Mouse (Mus musculus) left cerebral cortex, postnatal 14 days (tissue): ENCODE measurements around the gene Plet1. TPM values are rescaled to one million over a fixed set of nuclear protein-coding genes. Genes with fewer than 3 reads are reported as not detected.

Source experiments
- DNase-seq, 2 experiments: peaks; one replicate each; pipeline ENCODE4 v3.0.0; 2021 to 2022; ENCODE audit warnings: low spot score in 2 of 2, mixed read lengths in 1 of 2
- intact Hi-C: fragments of 180-260 bp; cut with DNase I; formaldehyde crosslinking; loops from one replicate; pipeline ENCODE4 v1.15.1; 2025
- long read RNA-seq, 2 experiments: library from polyadenylated mRNA; stranded (forward); transcript quantifications; one replicate each; pipeline ENCODE4 v2.0.0; 2021
- total RNA-seq, 2 experiments: library from RNA; stranded (reverse); gene quantifications; 2 replicates each; pipeline ENCODE4 v1.2.3; 2021

The Plet1 gene
- total RNA-seq = not detected
- long read RNA-seq, experiment 1 = 0 reads
- long read RNA-seq, experiment 2, partial matches to known transcripts = 0 of 1 reads
- long read RNA-seq, experiment 2, other reads (novel, unspliced or antisense) = 1 of 1 reads

DNA sequence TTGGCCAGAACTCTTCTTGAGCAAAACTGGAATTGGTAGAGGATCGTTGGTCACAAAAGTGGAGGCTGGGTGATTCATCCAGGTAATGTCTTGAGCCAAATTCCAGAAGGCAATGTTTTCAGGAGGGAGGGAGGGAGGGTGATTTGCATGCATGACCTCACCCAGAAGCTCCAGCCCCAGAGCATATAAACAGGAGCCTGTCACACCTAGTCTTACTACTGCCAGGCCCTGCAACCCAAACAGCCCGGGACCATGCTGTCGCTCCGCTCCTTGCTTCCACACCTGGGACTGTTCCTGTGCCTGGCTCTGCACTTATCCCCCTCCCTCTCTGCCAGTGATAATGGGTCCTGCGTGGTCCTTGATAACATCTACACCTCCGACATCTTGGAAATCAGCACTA lies at the start of gene Plet1:
Gene Plet1 (plus strand): TSS at position 215 of the 400 bp plus-strand sequence.
- intact Hi-C loops = no loop called here
- DNase-seq = no peak

DNA sequence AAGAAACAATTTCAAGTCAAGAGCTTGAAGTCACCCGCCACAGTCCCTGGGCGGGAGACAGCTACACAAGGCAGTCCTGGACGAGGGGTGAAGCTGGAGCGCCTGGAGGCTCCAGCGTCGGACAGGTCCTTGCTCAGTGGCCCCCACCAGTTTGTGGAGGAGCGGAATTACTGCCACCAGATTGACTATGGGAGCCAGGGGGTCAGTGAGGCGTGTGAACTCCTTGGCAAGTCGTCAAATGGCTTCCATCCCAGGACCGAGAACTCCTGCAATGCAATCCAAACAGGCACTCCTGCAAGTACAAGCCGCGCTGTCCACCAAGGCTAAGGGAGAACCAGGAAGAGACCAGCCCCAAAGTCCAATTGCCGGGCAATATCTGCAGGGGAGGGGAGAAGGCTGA lies 45.3 kb upstream of the Plet1 start:
- DNase-seq = peak; percentile 48 to 57
- intact Hi-C loops = no loop called here

DNA sequence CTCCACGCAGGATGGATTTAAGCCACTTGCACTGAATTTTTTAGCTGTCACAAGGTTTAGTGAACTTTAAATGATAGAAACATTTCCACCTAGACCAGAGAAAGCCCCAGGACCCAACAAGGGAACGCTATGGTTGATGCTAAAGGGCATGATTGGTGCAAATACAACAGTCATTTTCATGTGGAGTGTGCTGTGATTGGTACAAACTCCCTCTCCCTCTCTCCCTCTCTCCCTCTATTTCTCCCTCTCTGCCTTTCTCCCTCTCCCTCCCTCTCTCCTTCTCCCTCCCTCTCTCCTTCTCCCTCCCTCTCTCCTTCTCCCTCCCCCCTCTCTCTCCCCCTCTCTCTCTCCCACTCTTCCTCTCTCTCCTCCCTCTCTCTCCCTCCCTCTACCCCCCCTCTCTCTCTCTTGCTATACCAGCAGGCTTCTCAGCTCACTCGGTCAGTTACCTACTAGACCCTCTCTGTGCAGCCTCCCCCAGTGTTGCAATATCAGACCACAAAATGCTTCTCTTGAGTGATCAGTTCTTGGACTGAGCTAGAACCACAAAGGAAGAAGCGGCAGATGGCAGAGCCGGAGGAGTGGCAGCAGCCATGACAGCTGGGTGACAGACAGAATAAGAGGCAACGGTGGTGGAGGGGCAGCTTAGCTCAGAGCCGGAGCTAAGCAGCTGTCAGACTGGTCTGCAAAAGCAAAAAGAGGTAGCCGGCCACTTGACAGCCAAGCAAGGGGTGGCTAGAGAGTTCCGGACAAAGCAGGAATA lies 42.7 kb upstream of the Plet1 start:
- intact Hi-C loops = loop anchor here (10.0 kb wide), 1 partner anchor 143 kb away; no protein-coding TSS in a partner anchor
- DNase-seq = peak; percentile 57 to 60

DNA sequence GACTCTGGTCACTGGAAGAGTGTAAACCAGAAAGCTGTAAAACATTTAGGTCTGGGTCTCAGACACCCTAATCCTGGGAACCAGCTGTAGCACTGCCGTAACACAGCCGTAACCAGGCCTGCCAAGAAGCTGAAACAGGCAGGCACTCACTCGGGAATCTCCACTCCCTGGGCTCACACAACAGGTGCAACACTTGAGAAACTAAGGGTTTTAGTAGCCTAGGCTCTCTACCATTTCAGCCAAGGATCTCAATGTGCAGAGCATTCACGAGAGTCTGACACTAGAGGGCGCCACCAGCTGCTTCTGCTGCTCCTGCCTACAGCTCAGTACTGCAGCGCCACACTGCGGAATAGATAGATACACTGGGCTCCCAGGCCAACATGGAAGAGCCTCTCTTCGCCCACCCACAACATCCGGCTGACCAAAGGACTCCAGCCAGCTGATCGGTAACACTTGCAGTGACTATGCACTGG lies 42.0 kb upstream of the Plet1 start:
- DNase-seq = peak; percentile 93 to 97
- intact Hi-C loops = loop anchor here (10.0 kb wide), 1 partner anchor 142 kb away; no protein-coding TSS in a partner anchor

DNA sequence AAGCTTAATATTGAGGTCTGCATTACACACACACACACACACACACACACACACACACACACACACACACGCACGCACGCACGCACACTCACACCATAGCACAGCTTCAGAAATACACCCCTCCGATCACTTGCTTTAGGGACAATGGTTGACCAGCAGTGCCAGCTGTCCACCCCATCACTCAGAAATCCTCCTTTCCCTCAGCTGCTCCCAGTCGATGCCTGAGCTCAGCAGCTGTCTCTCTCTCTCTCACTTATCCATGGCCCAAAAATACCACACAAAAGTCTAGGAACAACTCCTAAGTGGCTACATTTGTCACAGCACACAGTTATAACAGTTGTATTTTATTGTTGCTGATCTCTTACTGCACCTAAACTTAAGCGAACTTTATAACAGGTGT lies 36.7 kb upstream of the Plet1 start:
- intact Hi-C loops = loop anchor here (10.0 kb wide), 1 partner anchor 137 kb away; no protein-coding TSS in a partner anchor
- DNase-seq = no peak

DNA sequence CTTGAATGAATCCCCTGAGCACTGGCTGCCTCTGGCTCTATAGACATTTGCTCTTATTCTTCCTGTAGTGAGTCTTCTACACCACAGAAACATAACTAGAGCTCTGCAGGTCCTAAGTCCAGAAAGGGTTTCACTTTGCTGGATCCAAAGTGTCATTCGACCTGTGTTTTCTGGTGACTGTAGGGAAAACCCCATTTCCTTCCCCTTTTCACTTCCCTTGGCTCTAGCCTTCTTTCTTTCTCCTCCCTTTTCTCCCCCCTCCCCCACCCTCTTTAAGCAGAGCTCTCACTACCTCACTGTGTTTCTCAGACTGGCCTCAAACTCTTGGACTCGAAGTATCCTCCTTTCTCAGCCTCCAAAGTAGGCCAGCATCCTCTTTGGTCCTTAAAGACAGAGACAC lies 34.8 kb upstream of the Plet1 start:
- DNase-seq = no peak
- intact Hi-C loops = loop anchor here (10.0 kb wide), 1 partner anchor 135 kb away; no protein-coding TSS in a partner anchor

DNA sequence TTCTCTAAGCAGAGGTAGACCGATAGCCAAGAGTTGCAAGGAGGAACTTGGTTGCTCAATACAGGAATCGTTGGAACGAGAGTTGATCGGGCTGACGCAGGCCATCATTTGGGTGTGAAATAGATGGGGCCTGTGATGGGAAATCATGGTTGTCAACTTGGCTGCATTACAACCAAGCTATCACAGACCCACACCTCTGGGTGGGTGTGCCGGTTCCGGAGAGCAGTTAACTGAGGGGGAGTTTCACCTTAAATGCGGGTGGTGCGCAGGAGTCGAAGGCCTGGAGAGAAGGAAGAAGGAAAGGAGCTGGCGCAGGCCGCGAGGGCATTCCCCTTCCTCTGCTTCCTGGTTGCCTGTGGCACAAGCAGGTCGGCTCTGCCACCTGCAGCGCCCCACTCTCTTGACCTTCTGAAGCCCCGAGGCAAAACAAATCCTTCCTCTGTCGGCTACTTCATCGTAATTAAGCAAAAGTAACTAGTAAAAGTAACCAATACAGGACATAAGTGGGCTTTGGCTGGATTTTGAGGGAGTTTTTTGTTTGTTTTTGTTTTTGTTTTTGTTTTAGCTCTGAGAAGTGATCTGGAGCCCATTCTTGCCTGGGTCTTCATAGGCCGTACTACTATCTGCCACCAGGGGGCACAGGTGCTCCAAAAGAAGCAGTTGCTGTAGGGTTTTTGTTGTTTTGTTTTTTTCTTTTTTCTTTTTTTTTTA lies 31.7 kb upstream of the Plet1 start:
- intact Hi-C loops = loop anchor here (2.0 kb wide), 1 partner anchor 66 kb away; the partner anchor contains the start of gene Pts
- peak; percentile 68 to 78 for DNase-seq

DNA sequence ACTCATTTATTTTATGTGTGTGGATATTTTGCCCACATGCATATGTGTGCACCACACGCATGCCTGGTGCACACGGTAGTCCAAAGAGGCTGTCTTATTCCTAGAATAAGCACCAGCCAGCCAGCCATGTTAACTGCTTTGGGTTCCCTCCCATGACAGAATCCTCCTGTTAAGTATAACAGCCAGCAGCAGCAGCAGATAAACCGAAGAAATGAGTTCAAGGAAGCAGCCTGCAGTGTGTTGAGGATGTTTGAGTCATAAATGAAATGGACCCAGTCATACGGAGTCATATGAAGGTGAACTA lies 31.2 kb upstream of the Plet1 start:
- no peak for DNase-seq
- intact Hi-C loops = loop anchor here (2.0 kb wide), 1 partner anchor 66 kb away; the partner anchor contains the start of gene Pts

DNA sequence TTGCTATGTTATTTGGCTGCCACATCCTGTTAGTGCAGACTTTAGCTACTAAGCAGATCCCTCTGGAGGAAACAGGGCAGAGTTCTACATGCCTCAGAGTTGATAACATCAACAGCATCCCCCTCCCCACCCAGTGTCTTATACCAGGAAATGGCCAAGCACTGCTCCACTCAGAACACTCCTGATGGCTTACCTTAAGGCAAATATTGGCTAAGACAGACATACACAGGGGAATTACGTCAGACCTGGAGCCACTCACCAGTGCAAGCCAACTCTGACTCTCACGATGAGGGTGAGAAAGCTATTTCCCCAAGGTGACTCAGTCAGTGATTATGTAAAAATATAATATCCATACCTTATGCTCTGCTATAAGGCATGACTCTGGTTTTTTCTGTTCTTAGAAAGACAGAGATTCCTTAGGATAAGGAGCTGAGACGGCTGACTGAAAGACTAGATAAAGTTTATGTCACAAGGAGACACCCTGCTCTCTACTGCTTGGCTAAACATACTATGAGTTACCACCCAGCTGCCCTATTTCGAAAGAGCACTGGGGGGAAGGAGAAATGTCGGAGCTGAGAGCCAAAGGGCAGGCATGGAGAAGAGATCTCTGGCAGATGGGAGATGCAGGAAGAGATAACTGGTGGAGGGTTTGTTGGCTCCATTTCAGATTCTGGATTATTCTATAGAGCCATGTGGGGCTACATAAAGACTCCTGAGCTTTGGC lies 23.8 kb upstream of the Plet1 start:
- no peak for DNase-seq
- intact Hi-C loops = no loop called here

DNA sequence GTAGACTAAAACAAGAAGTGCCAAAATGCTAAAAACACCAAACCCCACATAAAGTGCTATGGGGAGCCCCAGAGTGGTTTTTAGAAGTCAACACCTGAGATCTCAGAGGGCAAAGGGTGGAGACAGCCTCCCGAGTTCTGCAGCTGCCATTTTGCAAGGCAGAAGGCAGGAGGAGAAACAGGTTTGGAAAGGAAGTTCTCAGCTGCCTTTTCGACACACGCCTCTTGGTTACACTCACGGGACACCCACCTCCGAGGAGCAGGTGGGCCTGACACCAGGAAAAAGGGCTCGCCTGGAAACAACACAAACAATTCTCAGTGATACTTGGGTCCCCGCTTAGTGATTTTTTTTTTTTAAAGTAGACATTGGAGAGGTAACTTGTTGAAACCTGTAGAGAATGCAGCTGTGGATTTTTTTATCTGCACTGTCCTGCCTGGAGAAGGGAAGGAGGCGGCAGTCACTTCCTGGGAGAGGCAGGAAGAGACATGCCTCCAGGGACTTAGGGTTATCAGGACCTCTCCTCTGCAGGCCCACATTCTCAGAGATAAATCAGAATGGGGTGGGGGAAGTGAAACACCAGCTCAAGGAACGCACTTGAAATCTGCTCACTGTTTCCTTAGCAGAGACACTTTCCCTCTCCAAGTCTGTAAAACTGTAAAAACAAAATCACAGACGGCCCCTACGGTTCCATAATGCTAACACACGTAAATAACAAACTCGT lies 23.0 kb upstream of the Plet1 start:
- intact Hi-C loops = no loop called here
- no peak for DNase-seq

DNA sequence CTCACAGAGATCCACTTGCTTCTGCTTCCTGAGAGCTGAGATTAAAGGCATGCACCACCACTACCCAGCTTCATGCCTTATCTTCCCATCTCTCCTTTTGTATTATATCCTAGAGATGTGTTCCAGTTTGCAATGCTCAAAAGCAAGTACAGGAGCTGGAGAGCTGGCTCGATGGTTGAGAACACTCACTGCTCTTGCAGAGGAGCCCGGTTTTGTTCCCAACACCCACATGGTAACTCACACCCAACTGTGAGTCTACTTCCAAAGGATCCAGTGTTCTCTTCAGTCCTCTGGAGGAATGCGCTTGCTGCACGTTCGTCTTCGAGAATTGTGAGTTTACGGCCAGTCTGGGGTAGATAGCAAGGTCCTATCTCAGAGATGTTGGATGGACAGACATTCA lies 19.0 kb upstream of the Plet1 start:
- DNase-seq = no peak
- intact Hi-C loops = no loop called here

DNA sequence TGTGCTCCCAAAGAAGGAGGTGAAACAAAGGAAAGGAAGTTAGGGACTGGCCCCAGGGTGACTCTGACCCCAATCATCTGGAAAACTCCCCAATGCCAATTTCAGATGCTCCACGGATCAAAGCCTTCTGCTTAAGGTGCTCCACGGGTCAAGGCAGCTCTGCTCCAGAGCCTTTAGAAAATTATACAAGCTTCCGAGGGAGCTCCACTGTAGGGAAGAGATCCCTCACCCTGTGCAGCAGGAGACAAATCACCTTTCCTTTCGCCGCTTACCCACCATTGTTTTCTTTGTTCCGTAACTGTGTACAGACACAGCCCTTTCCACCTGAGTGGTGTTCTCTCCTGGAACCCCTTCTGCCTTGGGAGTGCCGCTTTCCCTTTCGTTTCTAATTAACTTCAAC lies 18.6 kb upstream of the Plet1 start:
- DNase-seq = no peak
- intact Hi-C loops = no loop called here

DNA sequence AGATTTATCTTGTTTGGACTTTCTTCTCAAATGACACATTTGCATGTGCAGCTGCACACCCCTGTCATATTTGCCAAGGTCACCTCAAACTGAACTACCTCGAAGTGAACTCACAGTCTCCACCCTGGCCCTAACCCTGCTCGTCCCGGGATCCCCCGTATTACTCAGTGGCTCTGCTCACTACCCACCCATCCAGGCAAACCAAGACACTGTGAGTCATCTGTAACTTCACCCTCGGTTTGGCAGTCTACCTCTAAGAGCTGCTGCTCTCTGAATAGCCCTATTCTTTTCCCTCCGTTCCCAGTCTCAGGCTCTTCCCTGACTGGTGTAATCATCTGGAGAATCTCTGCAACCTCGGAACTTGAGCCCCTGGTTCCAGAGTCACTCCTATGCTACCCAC lies 17.7 kb upstream of the Plet1 start:
- intact Hi-C loops = no loop called here
- DNase-seq = no peak

DNA sequence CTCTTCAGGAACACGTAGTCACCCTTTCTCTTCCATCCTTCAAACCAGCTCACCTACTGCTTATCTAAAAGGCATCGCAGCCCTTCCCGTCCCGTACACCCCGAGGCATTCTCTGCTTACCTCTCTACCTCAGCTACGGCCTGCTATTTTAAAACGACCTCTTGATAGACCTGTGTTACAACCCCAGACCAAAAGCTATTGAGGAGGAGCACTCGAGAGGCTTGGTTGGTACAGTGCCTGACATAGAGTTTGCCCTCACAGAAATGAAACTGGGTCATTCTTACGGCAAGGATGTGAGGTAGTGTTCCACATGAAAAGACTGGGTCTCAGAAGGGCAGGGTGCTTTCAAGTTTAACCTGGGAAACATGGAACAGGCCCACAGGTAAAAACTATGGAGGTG lies 17.1 kb upstream of the Plet1 start:
- no peak for DNase-seq
- intact Hi-C loops = no loop called here

DNA sequence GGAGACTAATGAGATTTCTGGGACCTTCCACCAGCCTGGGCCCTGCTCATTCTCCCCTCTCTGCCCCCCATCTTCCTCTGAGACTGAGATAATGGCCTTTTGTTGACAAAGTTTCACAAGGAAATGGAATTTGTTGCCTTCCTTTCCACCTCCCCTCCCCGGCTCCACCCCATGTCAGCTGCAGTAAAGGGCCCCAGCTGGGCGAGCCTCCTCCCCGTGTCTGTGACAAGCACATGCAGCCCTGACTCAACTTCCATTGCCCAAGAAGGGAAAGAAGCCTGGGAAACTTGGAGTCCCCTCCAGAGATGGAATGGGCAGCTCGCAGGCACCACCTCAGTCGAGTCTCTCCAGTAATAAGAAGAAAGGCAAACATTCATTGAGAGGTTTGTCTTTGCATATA lies 15.5 kb upstream of the Plet1 start:
- intact Hi-C loops = no loop called here
- no peak for DNase-seq

DNA sequence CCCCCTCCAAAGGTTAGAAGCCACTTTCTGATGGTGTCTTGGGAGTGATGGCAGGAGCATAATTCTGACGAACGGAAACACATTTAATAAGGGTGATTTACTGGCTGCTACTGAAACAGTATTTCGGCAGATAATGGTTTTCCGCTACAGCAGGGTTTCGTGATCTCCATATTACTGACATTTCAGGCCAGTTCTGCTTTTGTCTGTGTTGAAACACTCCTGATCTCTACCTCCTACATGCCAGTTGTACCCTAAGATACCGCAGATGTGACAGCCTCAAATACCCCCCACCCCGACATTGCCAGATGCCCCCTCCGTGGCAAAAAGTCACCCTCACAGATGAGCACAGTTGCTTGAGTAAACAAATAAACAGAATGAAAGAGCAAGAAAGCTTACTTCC lies 14.8 kb upstream of the Plet1 start:
- no peak for DNase-seq
- intact Hi-C loops = no loop called here

DNA sequence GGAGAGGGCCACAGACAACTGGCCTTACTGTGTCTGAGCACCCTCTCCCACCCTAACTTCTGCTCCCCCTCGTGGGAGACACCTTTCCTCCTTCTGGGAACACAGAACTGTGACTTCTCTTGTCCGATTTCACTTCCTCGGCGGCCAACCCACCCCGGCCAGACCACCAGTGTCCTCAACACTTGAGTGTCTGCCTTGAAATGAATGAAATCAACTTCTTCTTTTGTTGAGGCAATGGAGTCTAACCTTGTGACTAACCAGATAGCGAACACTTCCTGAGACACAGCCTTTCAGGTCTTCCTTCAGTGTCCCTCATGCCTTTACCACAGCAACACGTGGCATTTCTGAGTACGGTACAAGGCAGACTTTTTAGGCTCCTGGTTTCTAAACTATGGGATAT lies 11.6 kb upstream of the Plet1 start:
- intact Hi-C loops = no loop called here
- DNase-seq = peak; percentile 11 to 26

DNA sequence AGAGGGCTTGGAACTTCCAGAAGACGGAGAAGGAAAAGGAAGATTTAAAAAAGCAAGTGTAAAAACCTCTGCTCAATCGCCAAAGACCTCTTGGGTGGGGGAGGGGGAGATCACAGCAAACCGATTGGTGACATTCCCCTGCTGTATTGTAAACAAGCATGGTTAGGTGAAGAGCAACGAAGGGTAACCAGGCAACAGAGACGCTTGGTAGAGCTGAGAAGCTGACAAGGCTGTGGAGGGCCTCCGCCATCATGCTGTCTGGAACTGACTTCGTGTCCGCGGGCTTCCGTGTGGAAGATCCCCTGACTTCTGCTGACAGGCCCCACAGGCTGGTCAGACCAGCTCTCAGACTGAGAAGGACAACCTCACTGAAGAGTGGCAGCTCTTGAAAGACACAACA lies 8.8 kb upstream of the Plet1 start:
- DNase-seq = peak in 1 of 2 experiments; percentile 6
- intact Hi-C loops = no loop called here

DNA sequence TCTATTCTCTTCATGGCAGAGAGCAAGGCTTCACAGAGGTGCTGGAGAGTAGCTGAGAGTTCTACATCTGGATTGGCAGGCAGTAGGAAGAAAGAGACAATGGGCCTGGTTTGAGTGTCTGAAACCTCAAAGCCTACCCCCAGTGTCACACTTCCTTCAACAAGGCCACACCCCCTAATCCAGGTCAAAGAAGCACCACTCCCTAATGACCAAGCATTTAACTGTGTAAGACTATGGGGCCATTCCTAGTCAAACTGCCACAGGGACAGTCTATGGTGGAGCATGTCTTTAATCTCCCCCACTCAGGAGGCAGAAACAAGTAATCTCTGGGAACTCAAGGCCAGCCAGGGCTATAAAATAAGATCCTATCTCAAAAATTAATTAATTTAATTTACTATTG lies 3.5 kb upstream of the Plet1 start:
- DNase-seq = no peak
- intact Hi-C loops = no loop called here
